Mouse (Mus musculus): ENCODE measurements around the gene Fzd9.

GRCm38 (mm10) chr5:135258280-135259150, 7.5 kb upstream of the Fzd9 start:
- TF ChIP-seq CTCF (conservative IDR thresholded peaks at IDR 0.05 in 1 of 2, IDR thresholded peaks at IDR 0.05 in 1 of 2; ENCODE audit: low read depth in 2 of 2, low read length in 2 of 2): no peak
- TF ChIP-seq MAX (IDR thresholded peaks at IDR 0.05; ENCODE audit: low read length): no peak
- no peak for TF ChIP-seq RAD21 (IDR thresholded peaks at IDR 0.05; ENCODE audit: low read depth, low read length)
- no peak for TF ChIP-seq CHD2 (IDR thresholded peaks at IDR 0.05; ENCODE audit: low read length)
- no peak for TF ChIP-seq HCFC1 (IDR thresholded peaks at IDR 0.05; ENCODE audit: low read depth, low read length)
- TF ChIP-seq EP300 (IDR thresholded peaks at IDR 0.05; ENCODE audit: low read length): no peak
- TF ChIP-seq SMC3 (IDR thresholded peaks at IDR 0.05; ENCODE audit: low read depth, low read length): no peak
